ENCODE assay signal across 8 mouse cellular contexts in the genomic region with DNA sequence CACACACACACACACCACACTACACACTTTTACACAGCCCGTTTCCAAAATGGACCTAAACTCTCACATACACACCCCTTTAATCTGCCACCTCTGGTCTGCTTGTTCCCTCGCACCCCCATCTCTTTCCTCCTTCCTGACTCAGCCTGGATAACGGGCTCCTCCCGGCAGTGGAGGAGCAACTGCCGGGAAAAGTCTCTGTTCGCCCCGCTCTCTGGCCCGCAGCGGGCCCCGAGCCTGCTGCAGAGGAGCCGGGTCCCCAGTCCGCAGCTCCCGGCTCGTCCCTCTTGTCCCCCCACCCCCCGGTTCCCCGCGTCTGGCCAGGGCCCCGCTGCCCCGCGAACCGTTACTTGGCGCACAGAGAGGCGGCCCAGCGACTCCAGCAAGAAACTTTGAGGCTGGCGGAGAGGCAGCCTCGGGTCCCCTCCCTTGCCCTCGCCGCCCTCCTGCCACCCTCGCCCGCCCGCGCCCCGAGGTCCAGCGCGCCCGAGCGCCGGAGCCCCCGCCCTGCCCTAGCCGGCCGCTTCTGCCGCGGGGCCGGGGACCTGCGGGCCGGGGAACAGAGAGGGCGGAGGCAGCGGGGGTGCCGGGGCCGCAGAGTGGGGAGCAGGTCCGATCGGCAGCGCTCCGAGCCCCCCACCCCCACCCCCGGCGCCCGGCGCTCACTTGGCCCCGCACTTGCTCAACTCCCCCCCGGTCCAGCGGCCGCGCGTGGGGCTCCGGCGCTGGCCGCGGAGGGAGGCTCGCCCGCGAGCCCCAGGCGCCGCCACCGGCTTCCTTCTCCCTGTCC. TPM values are rescaled to one million over a fixed set of nuclear protein-coding genes. Genes with fewer than 3 reads are reported as not detected.
DNase-seq lines count a peak whose midpoint lies in the region; ATAC-seq lines count a peak whose summit lies in the region.

No protein-coding gene starts in this region.

- no peaks in the 10 kb centered on the region; the same call in 1 of the 2 replicates for H3K4me1 ChIP-seq in brown adipose tissue, adult 24 weeks (ENCODE audit: control insufficient read depth, insufficient read depth, insufficient read length, low read length)
- H3K4me1 ChIP-seq in heart, embryonic 11.5 days (ENCODE audit: control insufficient read depth, insufficient read depth, low read length) = peaks cover 33% of the 10 kb centered on the region
- peaks cover 13% of the 10 kb centered on the region; the same call in 1 of the 2 replicates for H3K4me1 ChIP-seq in limb, embryonic 12.5 days (replicated peaks)
- peaks cover 38% of the 10 kb centered on the region for H3K4me1 ChIP-seq in neural tube, embryonic 11.5 days (ENCODE audit: control insufficient read depth, insufficient read depth, low read length)

- no peaks in the 10 kb centered on the region for H3K9me3 ChIP-seq in heart, embryonic 11.5 days (replicated peaks; ENCODE audit: control insufficient read depth, low read length)
- no peaks in the 10 kb centered on the region for H3K9me3 ChIP-seq in limb, embryonic 12.5 days
- no peaks in the 10 kb centered on the region for H3K9me3 ChIP-seq in neural tube, embryonic 11.5 days (ENCODE audit: control insufficient read depth, low read length)

- peak; percentile 51 for DNase-seq in ovary, postnatal 36 days (ENCODE audit: low spot score)
- no peak for DNase-seq in ovary, postnatal 10 days (ENCODE audit: low spot score)
- DNase-seq in neural tube, embryonic 11.5 days (ENCODE audit: low spot score) = peak; percentile 62
- DNase-seq in frontal cortex, postnatal 14 days (ENCODE audit: low spot score in 2 of 2) = no peak
- no peak for DNase-seq in cerebellum, adult 18-20 months

- H3K36me3 ChIP-seq in heart, embryonic 11.5 days (ENCODE audit: control insufficient read depth, insufficient read depth, low read length) = no peaks in the 10 kb centered on the region
- no peaks in the 10 kb centered on the region for H3K36me3 ChIP-seq in limb, embryonic 12.5 days
- no peaks in the 10 kb centered on the region for H3K36me3 ChIP-seq in neural tube, embryonic 11.5 days (ENCODE audit: control insufficient read depth, insufficient read depth, low read length)

- peak overlapping the region; percentile 100 for H3K9ac ChIP-seq in heart, embryonic 11.5 days (ENCODE audit: low read depth, low read length)
- peak overlapping the region; percentile 93 for H3K9ac ChIP-seq in limb, embryonic 12.5 days (replicated peaks)
- peak overlapping the region; percentile 100 for H3K9ac ChIP-seq in neural tube, embryonic 11.5 days (ENCODE audit: low read length)

- no peaks in the 10 kb centered on the region for H3K27me3 ChIP-seq in heart, embryonic 11.5 days (ENCODE audit: control insufficient read depth, insufficient read depth, low read length)
- peaks cover 77% of the 10 kb centered on the region for H3K27me3 ChIP-seq in limb, embryonic 12.5 days
- no peaks in the 10 kb centered on the region for H3K27me3 ChIP-seq in neural tube, embryonic 11.5 days (ENCODE audit: control insufficient read depth, insufficient read depth, low read length)

- WGBS in heart, embryonic 11.5 days (ENCODE audit: insufficient replicate concordance) = under 1% methylated on average over 43 of the region's 74 CpGs
- 1% methylated on average over 69 of the region's 74 CpGs for WGBS in limb, embryonic 12.5 days
- under 1% methylated on average over 38 of the region's 74 CpGs for WGBS in neural tube, embryonic 11.5 days

- peak; percentile 58 for ATAC-seq in heart, embryonic 11.5 days (replicated peaks; ENCODE audit: insufficient number of reproducible peaks, low FRiP score, low TSS enrichment)
- ATAC-seq in limb, embryonic 12.5 days (ENCODE audit: insufficient number of reproducible peaks, insufficient read depth, low FRiP score, low TSS enrichment, low read depth) = no peak
- peak; percentile 8; the same call in 1 of the 2 replicates for ATAC-seq in neural tube, embryonic 11.5 days (ENCODE audit: insufficient read depth, low FRiP score, low TSS enrichment)

- peak overlapping the region; percentile 97 for H3K27ac ChIP-seq in brown adipose tissue, adult 24 weeks (replicated peaks; ENCODE audit: low read depth, low read length)
- H3K27ac ChIP-seq in heart, embryonic 11.5 days (ENCODE audit: low read depth, low read length) = peak overlapping the region; percentile 97
- peak overlapping the region; percentile 85 for H3K27ac ChIP-seq in limb, embryonic 12.5 days
- H3K27ac ChIP-seq in neural tube, embryonic 11.5 days (ENCODE audit: low read depth, low read length) = peak overlapping the region; percentile 98

- H3K4me3 ChIP-seq in brown adipose tissue, adult 24 weeks (ENCODE audit: insufficient read depth, low read depth, low read length) = peak overlapping the region; percentile 95
- H3K4me3 ChIP-seq in heart, embryonic 11.5 days (ENCODE audit: low read depth, low read length) = peak overlapping the region; percentile 86
- peak overlapping the region; percentile 82 for H3K4me3 ChIP-seq in limb, embryonic 12.5 days (replicated peaks)
- peak overlapping the region; percentile 96 for H3K4me3 ChIP-seq in neural tube, embryonic 11.5 days (ENCODE audit: low read depth, low read length)

- peak overlapping the region; percentile 83 for H3K4me2 ChIP-seq in heart, embryonic 11.5 days
- peak overlapping the region; percentile 96 for H3K4me2 ChIP-seq in limb, embryonic 12.5 days
- H3K4me2 ChIP-seq in neural tube, embryonic 11.5 days (ENCODE audit: low read depth) = peak overlapping the region; percentile 71

RNA-seq across cellular contexts. Expression of a gene that starts 7.8 kb away (rescaled TPM):
- 51.2 and 53.0 TPM in 2 replicates for polyA plus RNA-seq in brown adipose tissue, adult 24 weeks (2012; ENCODE audit: insufficient read depth, insufficient read length, missing spikeins)
- 27.2 and 27.5 TPM in 2 replicates for polyA plus RNA-seq in heart, embryonic 11.5 days (2014; fragmentation: Nextera tagmentation; extraction: Ambion mirVana)
- polyA plus RNA-seq in limb, embryonic 12.5 days (2016; fragmentation: Nextera tagmentation; extraction: Ambion mirVana) = 12.3 and 14.8 TPM in 2 replicates
- 48.3 and 55.9 TPM in 2 replicates for polyA plus RNA-seq in neural tube, embryonic 11.5 days (2014; fragmentation: Nextera tagmentation; extraction: Ambion mirVana)

Comparison
In these comparisons a context has a peak if more than half of its experiments do, and no peak if none do; other contexts are left out.
1. DNase-seq: peak in ovary, postnatal 36 days (single experiment) and neural tube, embryonic 11.5 days (single experiment); none in ovary, postnatal 10 days (single experiment), frontal cortex, postnatal 14 days (0 of 2) and cerebellum, adult 18-20 months (0 of 2).
2. Peak in every context shown above with its lines, with median percentiles within 50 percentile points of each other: H3K27ac ChIP-seq, H3K4me3 ChIP-seq, H3K4me2 ChIP-seq and H3K9ac ChIP-seq.